Mouse (Mus musculus) MEL (cell line): ENCODE measurements around the gene Ckmt1.

Experiments used
- CTCF ChIP-seq, 3 experiments: IDR thresholded peaks in 2 of 3; conservative IDR thresholded peaks in 1 of 3; 2 replicates each; pipeline ENCODE4 v1.5.1; 2011 to 2012; ENCODE audit warnings: low read length in 3 of 3, low read depth in 2 of 3, mild to moderate bottlenecking in 2 of 3, improper control_type of control experiment in 1 of 3, inconsistent platforms in 1 of 3, mixed read lengths in 1 of 3, moderate library complexity in 1 of 3; ENCODE audit not compliant: control insufficient read depth in 1 of 3, insufficient read depth in 1 of 3, poor library complexity in 1 of 3, severe bottlenecking in 1 of 3
- JUND ChIP-seq: IDR thresholded peaks from 2 replicates; pipeline ENCODE4 v1.6.1; 2011; ENCODE audit warnings: low read depth, mild to moderate bottlenecking, improper control_type of control experiment, low read length
- MAFK ChIP-seq: IDR thresholded peaks from 2 replicates; pipeline ENCODE4 v1.6.1; 2011; ENCODE audit warnings: low read depth, mild to moderate bottlenecking, low read length, improper control_type of control experiment, borderline replicate concordance
- MEF2A ChIP-seq: IDR thresholded peaks from 2 replicates; pipeline ENCODE4 v1.6.1; 2014; ENCODE audit warnings: low read depth, mild to moderate bottlenecking, inconsistent platforms, low read length, improper control_type of control experiment; ENCODE audit not compliant: poor library complexity, insufficient replicate concordance, severe bottlenecking; ENCODE audit errors: extremely low read depth
- MYB ChIP-seq: IDR thresholded peaks from 2 replicates; pipeline ENCODE4 v1.6.1; 2011; ENCODE audit warnings: mild to moderate bottlenecking, low read depth, low read length, improper control_type of control experiment
- ZKSCAN1 ChIP-seq: IDR thresholded peaks from 2 replicates; pipeline ENCODE4 v1.6.1; 2012; ENCODE audit warnings: low read depth, mild to moderate bottlenecking, inconsistent platforms, low read length, improper control_type of control experiment, moderate library complexity

DNA sequence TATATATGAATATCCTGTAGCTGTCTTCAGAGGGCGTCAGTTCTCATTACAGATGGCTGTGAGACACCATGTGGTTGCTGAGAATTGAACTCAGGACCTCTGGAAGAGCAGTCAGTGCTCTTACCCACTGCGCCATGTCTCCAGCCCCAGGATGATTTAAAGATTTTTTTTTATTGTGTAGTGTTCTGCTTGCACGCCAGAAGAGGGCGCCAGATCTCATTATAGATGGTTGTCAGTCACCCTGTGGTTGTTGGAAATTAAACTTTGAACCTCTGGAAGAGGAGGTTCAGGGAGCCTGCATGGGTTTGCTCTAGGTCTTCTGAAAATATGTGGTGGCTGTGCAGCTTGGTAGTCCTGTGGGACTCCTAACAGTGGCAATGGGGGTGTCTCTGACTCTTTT lies 50.6 kb downstream of the Ckmt1 start:
- TF ChIP-seq MYB (no peak), CTCF (IDR thresholded peaks at IDR 0.05 in 2 of 3, conservative IDR thresholded peaks at IDR 0.05 in 1 of 3; ENCODE audit: control insufficient read depth in 1 of 3, insufficient read depth in 1 of 3, low read depth in 2 of 3, low read length in 3 of 3, poor library complexity in 1 of 3, severe bottlenecking in 1 of 3) (peak; percentile 50 to 73 (median 55)), MAFK (no peak), JUND (no peak), ZKSCAN1 (no peak), MEF2A (no peak)
